In the genomic region with DNA sequence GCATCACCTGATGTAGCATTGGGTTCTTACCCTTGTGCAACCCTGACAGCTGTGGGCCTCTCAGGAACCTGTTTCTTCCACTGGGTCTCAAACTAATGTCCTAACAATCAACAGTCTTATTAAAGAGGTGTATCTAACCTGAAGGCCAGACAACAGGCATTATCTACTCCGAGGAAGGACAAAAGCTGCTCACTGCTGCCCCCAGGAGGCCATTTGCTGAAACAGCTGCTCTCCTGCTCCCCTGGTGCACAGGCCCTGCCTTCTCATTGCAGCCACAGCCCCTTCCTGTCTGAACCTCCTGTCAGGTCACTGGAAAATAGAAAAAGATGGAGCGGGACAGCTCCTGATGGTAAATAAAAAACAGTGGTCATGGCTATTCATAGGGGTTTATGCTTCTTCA, we compare ENCODE assay signal across 9 mouse cellular contexts. TPM values are rescaled to one million over a fixed set of nuclear protein-coding genes. Genes with fewer than 3 reads are reported as not detected.
DNase-seq lines count a peak whose midpoint lies in the region; TF ChIP-seq lines count a peak whose summit lies in the region.
"Had no signal": no experiment of that assay in that cellular context is flagged by ENCODE, and none has a peak within 500 bp of the region (broad histone marks: within the 10 kb centered on the region; RNA-seq: fewer than 3 reads in every experiment).

No protein-coding gene starts in this region.

- no peak overlapping the region for H3K27ac ChIP-seq in cerebellum, adult 2 months (ENCODE audit: insufficient read depth, low read length)

- no peak overlapping the region for H3K4me3 ChIP-seq in cerebellum, adult 2 months (replicated peaks; ENCODE audit: insufficient read depth, low read depth, low read length)

- H3K4me1 ChIP-seq in cerebellum, adult 2 months (ENCODE audit: control insufficient read depth, insufficient read depth, low read length): no peaks in the 10 kb centered on the region

- DNase-seq in heart, postnatal 4 days: peak; percentile 33
- no peak for DNase-seq in heart, adult 9 months (ENCODE audit: low spot score in 2 of 2)
- DNase-seq in 3T3-L1 (ENCODE audit: low read depth, low spot score) (peak; percentile 25), NIH3T3 (ENCODE audit: low read depth) (peak; percentile 46)
- peak; percentile 34 to 66 for DNase-seq in cerebellum, adult 2 months
- peak; percentile 21 to 73 for DNase-seq in kidney, postnatal 36 days
- DNase-seq in mesoderm, embryonic 11.5 days (ENCODE audit: low read depth, low spot score): peak; percentile 49
- no peak for DNase-seq in spleen, adult 12 weeks (ENCODE audit: low spot score)

- WGBS in cerebellum, adult 2 months: 45% methylated on average over 2 of the region's 2 CpGs

- no peaks in the 10 kb centered on the region for H3K27me3 ChIP-seq in cerebellum, adult 2 months (ENCODE audit: control insufficient read depth, insufficient read depth, low read length)

- TF ChIP-seq CTCF in cerebellum, adult 2 months (IDR thresholded peaks at IDR 0.05; ENCODE audit: borderline replicate concordance, insufficient read depth, low read depth, low read length): peak; percentile 82

- no peak for TF ChIP-seq POLR2A in cerebellum, adult 2 months (IDR thresholded peaks at IDR 0.05; ENCODE audit: borderline replicate concordance, insufficient read depth, low read length)

RNA-seq across cellular contexts. Expression of a gene that starts 30.9 kb away (rescaled TPM):
- total RNA-seq in heart, postnatal 4 days (2021): not detected
- polyA plus RNA-seq in cerebellum, adult 2 months (2012; rRNA removed): not detected in 2 replicates
- total RNA-seq: left cerebral cortex, postnatal 25 days had no signal

Comparison
In these comparisons a context has a peak if more than half of its experiments do, and no peak if none do; other contexts are left out.
1. DNase-seq: peak in heart, postnatal 4 days (single experiment), 3T3-L1 (single experiment), NIH3T3 (single experiment), cerebellum, adult 2 months (2 of 2), kidney, postnatal 36 days (2 of 2) and mesoderm, embryonic 11.5 days (single experiment); none in heart, adult 9 months (0 of 2) and spleen, adult 12 weeks (single experiment).